Mouse (Mus musculus): ENCODE measurements around the gene Kdm6b.

Kdm6b gene

DNA sequence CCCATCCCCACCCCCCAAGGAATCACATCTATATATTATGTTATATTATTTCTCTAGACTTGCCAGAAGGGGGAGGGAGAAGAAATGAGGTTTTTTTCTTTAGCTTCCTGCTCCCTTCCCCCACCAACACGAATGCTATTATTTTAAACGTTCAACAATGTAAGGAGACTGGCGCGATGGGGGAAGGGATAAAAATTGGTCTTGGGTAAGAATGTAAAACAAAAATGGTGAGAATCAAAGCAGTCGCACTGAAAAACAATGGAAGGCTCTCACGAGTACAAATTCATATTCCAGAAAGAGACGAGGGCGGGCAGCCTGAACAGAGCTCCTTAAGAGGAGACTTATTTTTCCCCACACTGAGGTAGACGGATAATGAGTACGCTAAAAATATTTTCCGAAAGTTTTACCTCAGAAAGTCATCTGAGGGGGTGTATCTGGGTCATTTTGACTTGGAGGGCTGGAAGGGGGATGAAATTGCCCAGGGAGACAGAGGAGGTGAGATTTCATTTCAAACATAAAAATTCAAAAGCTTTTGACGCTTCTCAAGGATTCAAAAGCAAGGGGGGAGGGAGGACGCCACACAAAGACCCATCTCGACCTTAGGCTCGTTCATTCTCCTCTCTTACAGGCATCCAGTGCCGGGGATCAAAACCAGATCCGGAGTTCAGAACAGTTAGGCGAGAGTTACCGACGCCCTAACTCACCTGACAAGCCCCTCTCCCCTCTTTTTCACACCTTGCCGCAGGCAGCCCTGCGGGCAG is 46.4 kb downstream of the Kdm6b start:
- DNase-seq (ENCODE audit: low spot score in 2 of 2), result peak; percentile 19 to 35

DNA sequence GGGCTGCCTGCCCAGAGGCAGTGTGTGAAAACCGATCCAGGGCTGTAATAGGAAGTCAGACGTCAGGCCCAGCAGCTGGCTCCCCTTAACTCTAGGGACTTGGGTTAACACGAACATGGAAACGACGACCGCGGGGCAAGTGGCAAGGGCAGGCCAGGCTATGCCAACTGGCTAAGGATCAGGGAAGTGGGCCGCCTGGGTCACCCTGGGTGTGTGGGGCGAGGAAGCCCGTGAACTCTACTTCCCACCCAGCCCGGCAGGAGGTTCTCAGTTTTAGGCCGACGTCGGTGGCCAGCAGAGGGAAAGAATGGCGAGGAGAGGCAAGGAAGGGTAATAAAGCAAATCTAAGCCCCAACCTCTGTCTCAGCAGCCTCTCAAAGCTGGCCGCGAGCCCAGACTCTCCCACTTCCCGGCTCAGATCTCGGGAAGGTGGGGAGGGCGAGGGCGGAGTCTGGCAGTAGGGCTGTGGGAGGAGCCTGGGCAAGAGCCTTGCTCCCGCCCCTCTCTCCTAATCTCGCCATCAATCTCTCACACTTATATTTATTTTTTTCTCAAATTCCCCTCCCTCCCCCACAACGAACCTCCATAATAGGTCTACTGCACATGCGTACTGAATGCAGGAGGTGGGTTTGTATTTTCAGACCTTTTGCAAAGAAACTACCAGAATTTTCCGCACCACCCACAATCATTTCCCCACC is 47.2 kb downstream of the Kdm6b start:
- peak; percentile 83 to 84 for DNase-seq (ENCODE audit: low spot score in 2 of 2)

- DNase-seq (ENCODE audit: low spot score in 2 of 2), result no peak
These were observed 47.8 kb downstream of the Kdm6b start for GRCm38 (mm10) chr11:69365722-69366121.

DNA sequence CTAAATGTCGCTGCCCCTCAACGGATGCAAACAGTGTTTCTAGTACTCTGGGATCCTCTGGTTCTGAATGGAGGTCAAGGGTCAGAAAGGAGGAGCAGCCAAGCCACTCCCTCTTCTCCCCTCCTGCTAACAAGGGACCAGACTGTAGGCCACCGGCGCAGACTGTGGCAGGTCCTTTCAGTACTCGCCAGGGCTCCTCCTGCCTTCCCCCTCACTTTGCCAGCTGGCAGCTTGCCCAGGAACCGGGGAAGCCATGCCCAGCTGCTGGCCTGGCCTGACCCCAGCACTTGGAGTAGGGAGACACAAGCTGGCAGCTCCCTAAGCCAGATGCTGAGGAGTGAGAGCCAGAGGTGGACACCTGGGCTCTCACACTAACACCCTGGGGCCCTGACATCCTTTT is 48.6 kb downstream of the Kdm6b start:
- no peak for DNase-seq (ENCODE audit: low spot score in 2 of 2)

DNA sequence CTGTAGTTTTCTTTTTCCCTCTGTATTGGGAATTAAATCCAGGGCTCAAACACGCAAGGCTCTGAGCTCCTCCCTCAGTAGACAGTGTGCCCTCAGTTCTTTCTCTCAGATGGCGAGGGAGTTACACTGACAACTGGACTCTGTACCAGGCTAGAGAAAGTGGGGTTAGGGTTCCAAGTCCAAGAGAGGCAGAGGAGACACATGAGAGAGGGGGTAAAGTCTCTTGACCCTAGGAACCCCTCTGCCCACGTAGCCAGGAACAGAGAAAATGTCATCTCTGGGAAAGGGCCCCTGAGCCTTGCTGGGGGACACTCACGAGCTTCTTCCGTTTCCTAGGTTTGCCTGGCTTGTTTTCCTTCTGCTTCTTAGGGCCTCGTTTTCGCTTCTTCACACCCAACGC is 49.1 kb downstream of the Kdm6b start:
- DNase-seq (ENCODE audit: low spot score in 2 of 2), result no peak

DNA sequence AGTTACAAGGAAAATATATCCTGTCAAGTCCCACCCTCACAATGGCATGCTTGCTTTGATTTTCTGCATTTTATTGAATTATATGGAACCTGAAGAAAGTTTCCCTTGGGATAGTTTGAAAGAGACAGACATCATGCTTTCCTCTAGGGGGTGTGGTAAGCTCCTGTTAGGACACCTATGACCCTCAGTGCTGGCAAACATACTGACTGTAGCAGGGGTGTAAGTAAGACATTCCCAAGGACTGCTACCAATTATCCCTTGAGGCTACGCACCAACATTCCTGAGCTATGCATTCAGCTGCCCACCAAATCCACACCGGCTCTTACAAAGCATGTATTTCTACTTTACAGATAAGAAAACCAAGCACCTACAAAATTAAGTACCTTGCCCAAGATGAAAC is 51.0 kb downstream of the Kdm6b start:
- DNase-seq (ENCODE audit: low spot score in 2 of 2), result no peak

- no peak for DNase-seq (ENCODE audit: low spot score in 2 of 2)
These were observed 51.5 kb downstream of the Kdm6b start for GRCm38 (mm10) chr11:69362021-69362420.

DNA sequence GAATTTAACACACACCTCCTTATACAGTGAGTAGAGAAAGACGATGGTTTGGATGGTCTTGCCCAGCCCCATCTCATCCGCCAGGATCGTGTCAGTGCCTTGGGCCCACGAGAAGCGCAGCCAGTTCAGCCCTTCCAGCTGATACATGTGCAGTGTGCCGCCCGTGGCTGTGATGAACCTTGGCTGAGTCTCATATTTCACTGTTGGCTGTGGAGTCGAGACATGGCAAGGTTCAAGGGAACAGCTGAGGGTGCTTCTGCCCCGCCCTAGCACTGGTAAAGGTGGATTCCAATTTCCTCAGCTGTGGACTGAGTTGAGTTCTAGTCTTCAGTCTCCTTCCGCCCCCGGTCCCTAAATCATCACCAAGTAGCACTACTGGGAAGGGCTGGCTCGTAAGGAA is 55.8 kb downstream of the Kdm6b start:
- DNase-seq (ENCODE audit: low spot score in 2 of 2), result no peak

- no peak for DNase-seq (ENCODE audit: low spot score in 2 of 2)
These were observed 56.9 kb downstream of the Kdm6b start for GRCm38 (mm10) chr11:69356544-69356943.
